Mouse (Mus musculus): ENCODE results near the gene Fam20b. TPM values are rescaled to one million over a fixed set of nuclear protein-coding genes. Genes with fewer than 3 reads are reported as not detected.

The Fam20b gene
- total RNA-seq, 4 experiments from 2014 or later = 69.0 to 81.1 (median 75.8) TPM

DNA sequence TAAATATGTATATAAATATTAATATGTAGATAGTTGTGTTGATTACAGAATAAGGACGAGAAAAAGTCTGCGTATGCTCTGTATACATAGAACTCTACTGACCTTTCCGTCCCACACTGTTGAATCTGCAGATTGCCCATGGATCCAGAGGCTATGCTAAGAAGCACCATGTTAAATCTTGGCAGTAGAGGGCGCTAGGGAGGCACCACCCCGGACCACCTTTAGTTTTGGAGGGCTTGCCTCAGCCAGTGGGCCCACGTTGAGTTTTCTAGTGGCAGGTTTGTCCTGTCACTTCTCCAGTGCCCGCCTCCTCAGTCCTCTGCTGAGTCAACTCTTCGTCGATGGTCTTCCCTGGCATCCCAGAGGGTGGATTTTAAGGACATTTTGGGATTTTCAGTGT lies 11.9 kb upstream of the Fam20b start:
- DNase-seq (ENCODE audit: low spot score in 2 of 2) = no peak

GRCm38 (mm10) chr1:156727234-156728108 lies 8.6 kb upstream of the Fam20b start:
- no peak for DNase-seq (ENCODE audit: low spot score in 2 of 2)

DNA sequence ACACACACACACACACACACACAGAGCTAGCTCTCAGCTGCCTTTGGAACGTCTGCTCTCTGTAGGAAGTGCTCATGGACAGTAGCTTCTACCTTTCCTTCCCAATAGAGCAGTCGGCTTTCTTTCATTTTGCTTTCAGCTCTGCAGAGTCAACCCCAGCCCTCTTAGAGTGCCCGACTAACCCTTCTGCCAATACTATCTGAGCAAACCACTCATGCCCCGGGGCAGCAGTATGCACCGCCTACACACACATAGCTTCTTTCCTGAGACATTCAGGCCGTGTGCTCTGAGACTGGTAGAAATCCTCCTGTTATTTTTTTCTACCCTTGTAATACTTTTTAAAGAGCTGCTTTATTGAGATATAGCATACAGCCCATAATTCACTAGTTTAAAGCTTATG lies 3.2 kb upstream of the Fam20b start:
- DNase-seq (ENCODE audit: low spot score in 2 of 2) = no peak

DNA sequence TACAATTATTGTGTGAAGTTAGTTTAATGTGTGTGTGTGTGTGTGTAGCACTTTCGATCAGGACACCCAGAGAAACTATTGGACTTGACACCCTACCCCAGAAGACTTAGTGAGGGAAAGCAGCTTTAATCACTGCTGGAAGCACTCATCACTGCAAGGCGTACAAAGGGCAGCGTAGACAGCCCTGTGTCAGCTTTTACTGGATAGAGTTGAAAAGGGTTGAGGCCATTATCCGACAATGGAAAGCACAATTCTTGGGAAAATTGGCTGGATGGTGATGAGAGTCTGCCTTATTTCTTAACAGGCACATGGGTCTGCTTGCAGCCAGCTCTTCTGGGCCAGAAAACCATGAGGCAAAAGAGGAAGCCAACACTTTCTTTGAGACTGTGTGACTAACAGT lies 1.2 kb upstream of the Fam20b start:
- no peak for DNase-seq (ENCODE audit: low spot score in 2 of 2)

DNA sequence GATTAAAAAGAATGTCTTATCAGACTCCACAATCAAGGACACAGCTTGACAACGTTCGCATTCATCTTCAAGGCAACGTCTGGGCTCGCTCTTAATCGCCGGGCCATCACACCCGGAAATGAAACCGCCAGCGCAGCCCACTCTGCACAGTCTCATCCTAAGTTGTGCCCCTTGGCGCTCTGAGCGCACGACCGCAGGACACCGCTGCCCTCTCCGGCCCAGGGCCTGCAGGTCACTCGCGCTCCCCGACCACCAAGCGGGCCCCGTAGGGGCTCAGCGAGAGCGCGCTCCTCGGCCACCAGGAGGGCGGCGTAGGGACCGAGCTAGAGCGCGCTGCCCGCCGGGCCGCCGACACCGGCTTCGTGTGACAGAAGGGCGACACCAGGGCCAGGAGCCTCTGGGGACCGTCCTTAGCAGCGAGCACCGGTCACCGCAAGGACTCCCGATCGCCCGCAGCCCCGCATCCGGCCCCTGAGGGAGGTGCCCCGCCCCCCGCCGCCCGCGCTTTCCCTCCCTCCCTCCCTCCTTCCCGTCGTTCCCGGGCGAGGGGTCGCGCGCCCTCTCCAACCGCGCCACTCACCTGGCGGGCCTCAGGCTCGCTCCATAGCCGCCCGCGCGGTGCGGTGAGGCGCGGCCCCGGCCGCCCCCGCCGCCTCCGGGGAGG lies 468 bp downstream of the Fam20b start:
- peak in 1 of 2 experiments; percentile 33 for DNase-seq (ENCODE audit: low spot score in 2 of 2)

DNA sequence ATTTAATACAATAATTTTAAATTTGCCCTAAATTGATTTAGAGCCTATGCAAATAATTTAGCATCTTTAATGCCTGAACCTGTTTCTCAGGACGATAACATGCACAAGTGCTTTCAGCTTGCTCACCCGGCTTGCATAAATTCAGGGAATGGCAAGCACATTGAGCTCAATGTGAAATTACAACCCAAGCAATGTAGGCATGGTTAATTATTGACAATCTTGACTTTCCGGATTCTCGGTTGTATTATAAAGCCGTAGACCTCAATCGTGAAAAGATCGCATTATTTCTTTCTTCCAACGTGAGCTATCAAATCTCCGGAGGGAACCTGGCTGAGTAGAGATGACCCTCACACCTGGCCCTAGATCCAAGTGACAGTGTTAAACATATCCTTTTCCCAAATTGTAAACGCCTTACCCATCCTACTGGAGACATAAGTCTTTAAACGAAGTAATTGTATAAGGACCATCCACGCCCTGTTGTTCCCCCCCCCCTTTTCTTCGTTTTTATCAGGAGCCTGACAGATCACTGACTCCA lies 1.1 kb downstream of the Fam20b start:
- no peak for DNase-seq (ENCODE audit: low spot score in 2 of 2)

DNA sequence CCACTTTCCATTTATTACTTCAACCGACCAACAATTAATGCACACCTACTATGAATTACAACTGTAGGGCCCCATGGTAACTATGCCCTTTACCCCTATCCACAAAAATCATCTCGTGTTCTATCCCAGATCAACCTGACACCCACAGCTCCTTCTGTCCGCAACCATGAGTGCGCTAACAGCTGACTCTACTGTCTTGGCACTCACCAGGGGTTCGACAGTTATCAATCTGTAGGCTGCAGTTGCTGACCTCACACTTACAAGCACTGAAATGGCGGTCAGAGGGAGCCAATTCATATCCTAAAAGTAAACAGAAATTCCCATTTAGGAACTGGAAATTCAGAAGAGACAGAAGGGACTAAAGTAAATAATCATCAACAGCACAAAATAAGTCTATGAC lies 2.2 kb downstream of the Fam20b start:
- no peak for DNase-seq (ENCODE audit: low spot score in 2 of 2)

- DNase-seq (ENCODE audit: low spot score in 2 of 2) = no peak
Observed at GRCm38 (mm10) chr1:156710472-156711098, 8.3 kb downstream of the Fam20b start.

DNA sequence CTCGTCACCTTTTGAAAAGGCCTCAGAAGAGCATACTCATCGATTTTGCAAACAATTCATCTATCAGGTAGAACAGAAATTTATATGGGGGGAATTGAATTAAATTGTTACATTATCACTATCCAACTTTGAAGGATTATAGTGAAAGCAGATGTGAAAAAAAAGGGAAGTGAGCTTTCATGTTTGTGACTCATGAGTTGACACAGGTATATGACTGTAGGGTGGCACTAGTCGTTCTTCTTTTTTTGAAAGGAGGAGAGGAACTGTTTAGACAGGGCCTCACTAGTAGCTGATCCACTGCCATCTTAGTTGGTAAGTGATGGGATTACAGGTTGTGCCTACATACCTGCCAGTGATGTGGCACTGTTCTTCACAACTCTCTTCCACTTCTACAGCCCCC lies 10.2 kb downstream of the Fam20b start:
- DNase-seq (ENCODE audit: low spot score in 2 of 2) = no peak

DNA sequence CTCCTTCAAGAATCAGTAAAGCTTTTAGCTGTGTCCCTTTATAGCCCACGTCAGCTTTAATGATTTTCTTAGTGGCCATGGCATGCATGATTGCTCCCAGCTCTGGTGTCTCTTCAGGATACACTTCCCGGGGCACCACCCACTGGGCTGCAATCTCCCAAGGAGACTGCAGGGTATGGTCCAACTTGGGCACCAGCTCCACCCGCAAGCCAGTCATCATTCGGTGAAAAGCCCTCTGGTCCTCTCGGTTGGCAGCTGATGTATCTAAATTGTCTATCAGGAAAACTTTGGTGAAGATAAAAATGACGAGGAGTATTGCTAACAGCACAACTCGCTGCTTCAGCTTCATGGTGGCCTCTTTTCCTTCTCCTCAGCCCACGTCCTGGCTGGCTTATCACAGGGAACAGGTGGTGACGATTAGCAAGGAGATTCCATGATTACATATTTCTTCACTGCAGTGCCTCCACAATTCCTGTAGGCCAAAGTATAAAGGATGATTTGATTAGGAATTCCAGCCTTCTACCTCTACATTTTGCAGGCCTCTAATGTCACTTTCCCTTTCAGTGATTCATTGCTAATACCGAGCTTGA lies 13.1 kb downstream of the Fam20b start:
- DNase-seq (ENCODE audit: low spot score in 2 of 2) = no peak

DNA sequence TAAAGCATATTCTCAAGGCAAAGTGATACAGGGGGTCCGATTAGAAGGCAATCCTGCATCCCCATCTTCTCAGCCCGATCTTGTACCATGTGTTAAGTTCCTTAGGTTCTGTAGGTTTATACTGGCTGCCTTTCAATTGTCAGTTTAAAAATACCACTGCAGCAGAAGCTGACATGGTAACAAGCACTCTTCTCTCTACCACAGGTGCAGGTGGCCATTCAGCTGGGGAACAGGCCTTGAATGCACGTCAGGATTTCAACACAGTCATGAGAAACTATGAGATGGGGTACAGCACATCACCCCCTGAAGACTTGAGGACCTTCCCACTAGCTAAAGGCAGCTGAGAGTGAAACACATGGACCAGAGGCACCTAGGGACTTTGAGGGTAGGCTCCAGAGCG lies 15.4 kb downstream of the Fam20b start:
- DNase-seq (ENCODE audit: low spot score in 2 of 2) = no peak

- DNase-seq (ENCODE audit: low spot score in 2 of 2) = no peak
Observed at GRCm38 (mm10) chr1:156702151-156702550, 16.7 kb downstream of the Fam20b start.

GRCm38 (mm10) chr1:156686025-156686661 lies 32.7 kb downstream of the Fam20b start:
- no peak for DNase-seq (ENCODE audit: low spot score in 2 of 2)

- no peak for DNase-seq (ENCODE audit: low spot score in 2 of 2)
Observed at GRCm38 (mm10) chr1:156679599-156679998, 39.3 kb downstream of the Fam20b start.

- no peak for DNase-seq (ENCODE audit: low spot score in 2 of 2)
Observed at GRCm38 (mm10) chr1:156677230-156677629, 41.7 kb downstream of the Fam20b start.

GRCm38 (mm10) chr1:156676596-156676995 lies 42.3 kb downstream of the Fam20b start:
- DNase-seq (ENCODE audit: low spot score in 2 of 2) = no peak

DNA sequence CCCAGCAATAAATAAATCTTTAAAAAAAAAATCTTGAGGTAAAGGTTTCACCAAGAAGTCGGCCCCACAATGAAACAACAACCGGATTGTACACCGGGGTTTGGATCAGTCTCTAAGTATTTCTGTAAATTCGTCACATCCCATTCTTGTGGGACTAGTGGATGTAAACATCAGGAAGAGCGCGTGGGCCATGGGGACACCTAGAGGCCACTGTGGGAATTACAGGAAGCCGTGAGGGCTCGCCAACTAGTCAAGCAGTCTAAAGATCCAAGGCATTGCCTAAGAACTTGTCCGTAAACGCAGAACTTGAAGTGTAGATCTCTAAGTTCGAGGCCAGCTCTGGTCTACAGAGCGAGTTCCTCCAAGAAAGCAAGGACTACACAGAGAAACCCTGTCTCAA lies 42.7 kb downstream of the Fam20b start:
- peak in 1 of 2 experiments; percentile 39 for DNase-seq (ENCODE audit: low spot score in 2 of 2)

DNA sequence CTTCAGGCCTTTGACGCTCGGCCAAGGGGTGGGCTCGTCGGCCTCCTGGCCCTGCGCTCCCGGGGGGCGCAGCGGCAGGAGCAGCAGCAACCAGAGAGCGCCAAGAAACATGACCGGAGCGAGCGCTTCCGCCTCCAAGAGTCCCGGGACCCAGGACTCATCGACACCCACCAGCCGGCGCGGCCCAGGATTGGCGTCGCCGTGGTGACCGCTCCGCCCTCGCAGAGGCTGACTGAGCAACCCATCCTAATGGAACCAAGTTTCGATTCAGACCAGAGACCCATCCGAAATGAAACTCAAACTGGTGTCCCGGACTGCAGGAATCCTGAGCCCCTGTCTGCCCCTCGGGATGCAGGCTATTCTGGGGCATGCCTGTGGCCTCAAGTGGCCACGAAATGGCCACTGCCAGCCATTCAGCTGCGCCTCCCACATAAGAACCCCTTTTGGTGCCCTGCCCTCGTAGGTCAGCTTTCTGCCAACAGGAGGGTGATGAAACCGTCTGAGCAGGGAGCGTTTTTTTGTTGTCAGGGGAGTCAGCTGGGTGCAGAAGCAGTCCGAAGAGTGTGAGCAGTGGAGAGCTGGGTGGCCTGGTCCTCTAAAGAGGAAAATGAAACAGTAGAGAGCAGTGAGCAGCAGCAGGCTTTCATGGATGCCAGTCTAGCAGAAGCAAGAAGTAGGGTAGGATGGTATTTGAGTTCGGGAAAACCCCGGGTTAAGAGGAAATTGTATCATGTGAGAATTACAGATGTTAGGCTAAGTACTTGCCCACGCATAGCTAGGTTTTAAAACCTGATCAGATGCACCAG lies 44.5 kb downstream of the Fam20b start, which contains the start of gene Tor3a:
Tor3a (minus strand) TSS at position 162 of the 806 bp plus-strand sequence.
- DNase-seq (ENCODE audit: low spot score in 2 of 2) = no peak

DNA sequence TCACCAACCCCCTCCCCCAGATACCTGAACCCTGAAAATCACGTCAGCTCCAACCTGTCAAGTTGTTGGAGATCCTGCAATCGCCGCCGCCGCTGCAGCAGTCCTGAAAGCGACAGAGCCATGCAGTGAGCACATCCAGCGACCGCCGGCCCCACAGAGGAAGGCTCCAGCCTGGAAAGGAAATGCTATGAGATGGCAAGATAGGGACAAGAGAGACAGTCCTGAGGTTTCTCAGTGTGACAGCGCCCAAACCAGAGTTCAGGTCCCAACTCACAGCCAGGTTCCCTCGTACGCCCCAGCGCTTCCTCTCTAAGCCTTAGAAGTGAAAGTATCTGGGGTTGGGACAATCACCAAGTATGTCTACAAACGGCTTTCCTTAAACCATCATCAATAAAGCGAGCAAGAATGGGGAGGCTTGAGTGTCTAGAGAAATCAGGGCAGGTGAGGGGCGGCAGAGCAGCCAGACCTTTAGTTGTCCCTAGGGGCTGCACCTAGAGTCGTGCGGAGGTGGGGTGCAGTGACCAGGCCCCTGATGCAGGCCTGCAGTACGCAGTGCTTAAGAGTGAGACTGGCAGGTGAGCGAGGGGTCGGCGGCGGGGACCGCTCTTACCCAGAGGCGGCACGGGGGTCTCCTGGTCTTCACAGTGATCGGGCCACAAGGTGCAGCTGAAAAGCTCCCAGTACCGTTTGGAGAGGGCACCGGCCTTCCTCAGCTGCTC lies 45.3 kb downstream of the Fam20b start:
- peak in 1 of 2 experiments; percentile 28 for DNase-seq (ENCODE audit: low spot score in 2 of 2)
